Mouse (Mus musculus): Measurements from ENCODE around the gene Snd1. TPM values are rescaled to one million over a fixed set of nuclear protein-coding genes. Genes with fewer than 3 reads are reported as not detected.

The Snd1 gene
- polyA plus RNA-seq, 1 experiment from 2014 or later, result 56.6 TPM

- DNase-seq (ENCODE audit: low spot score) (no peak), ATAC-seq (0 out of 2 replicates have a peak, but pooled peaks have one; percentile 17)
- Histone ChIP-seq H3K27me3 (replicated peaks; ENCODE audit: insufficient read depth, low read length) (no peaks in the 10 kb centered on the region), H3K27ac (ENCODE audit: low read length) (no peak overlapping the region), H3K4me1 (ENCODE audit: insufficient read depth, low read depth, low read length) (no peaks in the 10 kb centered on the region; the same call in 1 of the 2 replicates), H3K4me3 (ENCODE audit: low read depth, low read length) (no peak overlapping the region), H3K9me3 (ENCODE audit: low read length) (no peaks in the 10 kb centered on the region), H3K4me2 (replicated peaks; ENCODE audit: low read depth, low read length) (no peak overlapping the region), H3K36me3 (ENCODE audit: insufficient read depth, low read length) (no peaks in the 10 kb centered on the region), H3K9ac (replicated peaks; ENCODE audit: low read depth) (no peak overlapping the region)
- 72% methylated on average over 4 of the region's 4 CpGs for WGBS
- TF ChIP-seq CTCF (IDR thresholded peaks at IDR 0.05) (no peak), EP300 (IDR thresholded peaks at IDR 0.05) (no peak)
These were observed 381.9 kb downstream of the Snd1 start for GRCm38 (mm10) chr6:28856789-28857188.

- no peak for ATAC-seq
- Histone ChIP-seq H3K4me2 (replicated peaks; ENCODE audit: low read depth, low read length) (no peak overlapping the region), H3K9ac (replicated peaks; ENCODE audit: low read depth) (no peak overlapping the region), H3K4me3 (ENCODE audit: low read depth, low read length) (no peak overlapping the region), H3K4me1 (ENCODE audit: insufficient read depth, low read depth, low read length) (no peaks in the 10 kb centered on the region; the same call in 1 of the 2 replicates), H3K36me3 (ENCODE audit: insufficient read depth, low read length) (no peaks in the 10 kb centered on the region), H3K27ac (ENCODE audit: low read length) (no peak overlapping the region), H3K27me3 (replicated peaks; ENCODE audit: insufficient read depth, low read length) (no peaks in the 10 kb centered on the region), H3K9me3 (ENCODE audit: low read length) (no peaks in the 10 kb centered on the region)
- 48% methylated on average over 2 of the region's 2 CpGs for WGBS
- TF ChIP-seq EP300 (IDR thresholded peaks at IDR 0.05) (no peak), CTCF (IDR thresholded peaks at IDR 0.05) (no peak)
- DNase-seq (ENCODE audit: low spot score), result no peak
These were observed 382.6 kb downstream of the Snd1 start for GRCm38 (mm10) chr6:28857198-28858180.

DNA sequence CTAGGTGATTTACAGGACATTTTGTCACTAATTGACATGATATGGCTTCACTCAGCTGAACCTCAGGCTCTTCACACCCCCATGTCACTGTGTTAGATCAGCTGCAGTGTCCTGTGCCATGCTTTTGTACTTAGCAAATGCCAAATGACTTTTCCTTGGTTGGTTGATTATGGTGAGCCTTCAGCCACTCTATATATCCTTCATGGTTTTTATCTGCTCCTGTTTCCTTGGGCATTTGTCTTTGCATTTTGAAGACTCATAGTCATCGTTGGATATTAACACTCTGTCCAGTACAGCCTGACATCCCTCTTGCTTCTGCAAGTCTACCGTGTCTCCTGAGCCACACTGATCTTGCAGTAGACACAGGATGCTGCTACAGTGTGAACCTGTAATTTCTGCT is 384.2 kb downstream of the Snd1 start:
- Histone ChIP-seq H3K4me2 (replicated peaks; ENCODE audit: low read depth, low read length) (no peak overlapping the region), H3K4me1 (ENCODE audit: insufficient read depth, low read depth, low read length) (peaks cover under 1% of the 10 kb centered on the region; the same call in 1 of the 2 replicates), H3K9ac (replicated peaks; ENCODE audit: low read depth) (no peak overlapping the region), H3K9me3 (ENCODE audit: low read length) (no peaks in the 10 kb centered on the region), H3K36me3 (ENCODE audit: insufficient read depth, low read length) (no peaks in the 10 kb centered on the region), H3K4me3 (ENCODE audit: low read depth, low read length) (no peak overlapping the region), H3K27me3 (replicated peaks; ENCODE audit: insufficient read depth, low read length) (no peaks in the 10 kb centered on the region), H3K27ac (ENCODE audit: low read length) (no peak overlapping the region)
- ATAC-seq (no peak), DNase-seq (ENCODE audit: low spot score) (no peak)
- TF ChIP-seq EP300 (IDR thresholded peaks at IDR 0.05) (no peak), CTCF (IDR thresholded peaks at IDR 0.05) (no peak)
- 82% methylated on average over 2 of the region's 2 CpGs for WGBS

DNA sequence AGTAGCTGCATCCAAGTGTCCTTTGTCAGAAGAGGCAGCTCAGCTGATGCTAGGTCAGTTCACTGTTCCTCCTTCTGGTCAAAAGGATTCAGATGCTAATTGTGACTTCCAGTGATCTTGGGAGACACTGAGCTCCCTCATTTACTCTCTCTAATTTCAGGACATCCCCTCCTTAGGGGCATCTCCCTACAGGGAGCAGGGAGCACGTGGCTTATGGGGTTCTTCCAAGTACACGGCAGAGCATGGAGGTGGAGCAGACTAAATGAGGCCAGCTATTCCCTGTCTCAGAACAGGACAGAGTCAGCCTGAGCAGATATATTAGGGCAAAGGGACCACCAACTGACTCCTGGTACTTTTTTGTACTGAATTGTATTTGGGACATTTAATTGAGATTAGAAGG is 385.5 kb downstream of the Snd1 start:
- H3K27me3 ChIP-seq (replicated peaks; ENCODE audit: insufficient read depth, low read length), result no peaks in the 10 kb centered on the region
- H3K27ac ChIP-seq (ENCODE audit: low read length), result no peak overlapping the region
- no peak overlapping the region for H3K9ac ChIP-seq (replicated peaks; ENCODE audit: low read depth)
- 70% methylated on average over 2 of the region's 2 CpGs for WGBS
- H3K4me2 ChIP-seq (replicated peaks; ENCODE audit: low read depth, low read length), result no peak overlapping the region
- no peak for ATAC-seq
- no peaks in the 10 kb centered on the region for H3K36me3 ChIP-seq (ENCODE audit: insufficient read depth, low read length)
- TF ChIP-seq CTCF (IDR thresholded peaks at IDR 0.05), result no peak
- TF ChIP-seq EP300 (IDR thresholded peaks at IDR 0.05), result no peak
- no peaks in the 10 kb centered on the region for H3K9me3 ChIP-seq (ENCODE audit: low read length)
- H3K4me3 ChIP-seq (ENCODE audit: low read depth, low read length), result no peak overlapping the region
- peaks cover 5% of the 10 kb centered on the region; the same call in 1 of the 2 replicates for H3K4me1 ChIP-seq (ENCODE audit: insufficient read depth, low read depth, low read length)
- DNase-seq (ENCODE audit: low spot score), result no peak

DNA sequence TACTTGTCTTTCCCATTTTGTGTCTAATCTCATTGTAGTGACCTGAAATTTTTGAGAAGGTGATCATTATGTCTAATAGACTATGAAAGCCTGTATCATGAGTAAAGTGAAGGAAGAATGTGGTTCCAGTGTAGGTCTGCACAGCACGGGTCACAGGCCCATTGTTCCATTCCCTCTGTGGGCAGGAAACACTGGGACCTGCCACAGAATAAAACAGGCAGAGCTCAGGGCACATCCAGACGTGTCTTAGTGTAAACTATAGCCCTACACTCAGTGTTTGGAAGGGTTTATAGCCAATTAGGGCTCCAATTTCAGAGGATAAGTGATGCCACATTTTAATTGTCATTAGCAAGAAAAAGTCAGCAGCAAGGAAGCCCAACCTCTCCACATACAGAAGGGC is 386.0 kb downstream of the Snd1 start:
- H3K36me3 ChIP-seq (ENCODE audit: insufficient read depth, low read length), result no peaks in the 10 kb centered on the region
- H3K9me3 ChIP-seq (ENCODE audit: low read length), result no peaks in the 10 kb centered on the region
- H3K4me2 ChIP-seq (replicated peaks; ENCODE audit: low read depth, low read length), result no peak overlapping the region
- 43% methylated on average over 2 of the region's 2 CpGs for WGBS
- no peaks in the 10 kb centered on the region for H3K27me3 ChIP-seq (replicated peaks; ENCODE audit: insufficient read depth, low read length)
- TF ChIP-seq CTCF (IDR thresholded peaks at IDR 0.05) (no peak), EP300 (IDR thresholded peaks at IDR 0.05) (no peak)
- H3K9ac ChIP-seq (replicated peaks; ENCODE audit: low read depth), result no peak overlapping the region
- no peak for ATAC-seq
- no peak overlapping the region for H3K4me3 ChIP-seq (ENCODE audit: low read depth, low read length)
- H3K27ac ChIP-seq (ENCODE audit: low read length), result no peak overlapping the region
- no peak for DNase-seq (ENCODE audit: low spot score)
- peaks cover 5% of the 10 kb centered on the region; the same call in 1 of the 2 replicates for H3K4me1 ChIP-seq (ENCODE audit: insufficient read depth, low read depth, low read length)

- Histone ChIP-seq H3K4me2 (replicated peaks; ENCODE audit: low read depth, low read length) (no peak overlapping the region), H3K9me3 (ENCODE audit: low read length) (no peaks in the 10 kb centered on the region), H3K4me3 (ENCODE audit: low read depth, low read length) (no peak overlapping the region), H3K4me1 (ENCODE audit: insufficient read depth, low read depth, low read length) (peaks cover 11% of the 10 kb centered on the region; the same call in 1 of the 2 replicates), H3K36me3 (ENCODE audit: insufficient read depth, low read length) (no peaks in the 10 kb centered on the region), H3K27me3 (replicated peaks; ENCODE audit: insufficient read depth, low read length) (no peaks in the 10 kb centered on the region), H3K9ac (replicated peaks; ENCODE audit: low read depth) (no peak overlapping the region), H3K27ac (ENCODE audit: low read length) (no peak overlapping the region)
- ATAC-seq (no peak), DNase-seq (ENCODE audit: low spot score) (no peak)
- 76% methylated on average over 8 of the region's 8 CpGs for WGBS
- TF ChIP-seq EP300 (IDR thresholded peaks at IDR 0.05) (no peak), CTCF (IDR thresholded peaks at IDR 0.05) (no peak)
These were observed 387.4 kb downstream of the Snd1 start for GRCm38 (mm10) chr6:28862304-28862703.

All from lung, postnatal 0 days (tissue).